Mouse (Mus musculus) neural tube, embryonic 12.5 days (tissue): Measurements from ENCODE around the gene Nipsnap3a. TPM values are rescaled to one million over a fixed set of nuclear protein-coding genes. Genes with fewer than 3 reads are reported as not detected.

Experiments used
- ATAC-seq: fragments of 200-750 bp; cut with Nextera tagmentation; 2 replicates; pipeline ENCODE4 v1.8.0; 2017; ENCODE audit warnings: low read depth, mild to moderate bottlenecking, moderate TSS enrichment, moderate library complexity; ENCODE audit not compliant: low FRiP score
- H3K27ac ChIP-seq: fragments of 300-500 bp; sonication (generic); 2 replicates; pipeline ENCODE4 v1.5.1; 2016
- H3K27me3 ChIP-seq: fragments of 300-500 bp; sonication (generic); replicated peaks from 2 replicates; pipeline ENCODE4 v1.6.1; 2016; ENCODE audit warnings: mild to moderate bottlenecking
- H3K36me3 ChIP-seq: fragments of 300-500 bp; sonication (generic); 2 replicates; pipeline ENCODE4 v1.6.1; 2016; ENCODE audit warnings: mild to moderate bottlenecking
- H3K4me1 ChIP-seq: fragments of 300-500 bp; sonication (generic); 2 replicates; pipeline ENCODE4 v1.6.1; 2016
- H3K4me2 ChIP-seq: fragments of 300-500 bp; sonication (generic); replicated peaks from 2 replicates; pipeline ENCODE4 v1.6.1; 2016; ENCODE audit warnings: mild to moderate bottlenecking
- H3K4me3 ChIP-seq: fragments of 300-500 bp; sonication (generic); 2 replicates; pipeline ENCODE4 v1.5.1; 2016
- H3K9ac ChIP-seq: fragments of 300-500 bp; sonication (generic); 2 replicates; pipeline ENCODE4 v1.6.1; 2016; ENCODE audit warnings: mild to moderate bottlenecking
- H3K9me3 ChIP-seq: fragments of 300-500 bp; sonication (generic); 2 replicates; pipeline ENCODE4 v1.6.1; 2016; ENCODE audit warnings: mild to moderate bottlenecking
- WGBS: fragments of 180-500 bp; shearing (Covaris S2); methylation state at CpG from one replicate; pipeline ENCODE4 v1.1.7; 2016; 5-methylcytosine and 5-hydroxymethylcytosine counted together
- polyA plus RNA-seq: library from polyadenylated mRNA; unstranded; fragments of >200 nt; fragmentation: Nextera tagmentation; extraction: Ambion mirVana; gene quantifications from 2 replicates; pipeline ENCODE4 v1.2.1, GENCODE M21; 2016

The Nipsnap3a gene
- polyA plus RNA-seq, 1 experiment from 2014 or later: not detected

GRCm38 (mm10) chr4:53015024-53015423, 26.0 kb downstream of the Nipsnap3a start:
- H3K9me3 ChIP-seq: no peaks in the 10 kb centered on the region
- H3K36me3 ChIP-seq: peaks cover 40% of the 10 kb centered on the region
- no peaks in the 10 kb centered on the region for H3K27me3 ChIP-seq
- no peak overlapping the region for H3K4me2 ChIP-seq
- H3K4me3 ChIP-seq: no peak overlapping the region
- 96% methylated on average over 3 of the region's 3 CpGs for WGBS
- H3K4me1 ChIP-seq: peaks cover 5% of the 10 kb centered on the region; the same call in 1 of the 2 replicates
- no peak overlapping the region for H3K9ac ChIP-seq
- no peak overlapping the region for H3K27ac ChIP-seq
- ATAC-seq: no peak

GRCm38 (mm10) chr4:53018392-53018791, 29.3 kb downstream of the Nipsnap3a start:
- no peak overlapping the region for H3K4me2 ChIP-seq
- no peak overlapping the region for H3K9ac ChIP-seq
- no peaks in the 10 kb centered on the region for H3K9me3 ChIP-seq
- no peak for ATAC-seq
- WGBS: 89% methylated on average over 1 of the region's 1 CpGs
- H3K27ac ChIP-seq: no peak overlapping the region
- H3K4me3 ChIP-seq: no peak overlapping the region
- H3K27me3 ChIP-seq: no peaks in the 10 kb centered on the region
- peaks cover 56% of the 10 kb centered on the region for H3K36me3 ChIP-seq
- no peaks in the 10 kb centered on the region for H3K4me1 ChIP-seq

- Histone ChIP-seq H3K4me1 (no peaks in the 10 kb centered on the region), H3K9ac (no peak overlapping the region), H3K27me3 (no peaks in the 10 kb centered on the region), H3K27ac (no peak overlapping the region), H3K4me2 (no peak overlapping the region), H3K36me3 (peaks cover 34% of the 10 kb centered on the region), H3K4me3 (no peak overlapping the region), H3K9me3 (no peaks in the 10 kb centered on the region)
- 96% methylated on average over 14 of the region's 14 CpGs for WGBS
- no peak for ATAC-seq
Observed at GRCm38 (mm10) chr4:53023189-53023925, 34.3 kb downstream of the Nipsnap3a start.

GRCm38 (mm10) chr4:53024397-53024796, 35.3 kb downstream of the Nipsnap3a start:
- Histone ChIP-seq H3K4me1 (no peaks in the 10 kb centered on the region), H3K36me3 (peaks cover 27% of the 10 kb centered on the region), H3K27ac (no peak overlapping the region), H3K9ac (no peak overlapping the region), H3K9me3 (no peaks in the 10 kb centered on the region), H3K4me2 (no peak overlapping the region), H3K27me3 (no peaks in the 10 kb centered on the region), H3K4me3 (no peak overlapping the region)
- 86% methylated on average over 4 of the region's 4 CpGs for WGBS
- no peak for ATAC-seq

GRCm38 (mm10) chr4:53027811-53028210, 38.7 kb downstream of the Nipsnap3a start:
- H3K27ac ChIP-seq: no peak overlapping the region
- no peak overlapping the region for H3K9ac ChIP-seq
- WGBS: 85% methylated on average over 3 of the region's 3 CpGs
- H3K4me1 ChIP-seq: peaks cover 4% of the 10 kb centered on the region; the same call in 1 of the 2 replicates
- H3K9me3 ChIP-seq: no peaks in the 10 kb centered on the region
- H3K36me3 ChIP-seq: peaks cover 11% of the 10 kb centered on the region
- ATAC-seq: no peak
- no peak overlapping the region for H3K4me3 ChIP-seq
- H3K27me3 ChIP-seq: no peaks in the 10 kb centered on the region
- no peak overlapping the region for H3K4me2 ChIP-seq

GRCm38 (mm10) chr4:53030326-53030948, 41.4 kb downstream of the Nipsnap3a start:
- Histone ChIP-seq H3K4me1 (peaks cover 4% of the 10 kb centered on the region; the same call in 1 of the 2 replicates), H3K4me3 (no peak overlapping the region), H3K27ac (no peak overlapping the region), H3K9ac (no peak overlapping the region), H3K36me3 (peaks cover 4% of the 10 kb centered on the region; the same call in 1 of the 2 replicates), H3K27me3 (no peaks in the 10 kb centered on the region), H3K4me2 (no peak overlapping the region), H3K9me3 (no peaks in the 10 kb centered on the region)
- peak; percentile 50; the same call in 1 of the 2 replicates for ATAC-seq
- WGBS: 12% methylated on average over 8 of the region's 8 CpGs

GRCm38 (mm10) chr4:53043819-53044218, 54.7 kb downstream of the Nipsnap3a start:
- no peak overlapping the region for H3K27ac ChIP-seq
- H3K4me2 ChIP-seq: no peak overlapping the region
- H3K9me3 ChIP-seq: no peaks in the 10 kb centered on the region
- peaks cover 14% of the 10 kb centered on the region; the same call in 1 of the 2 replicates for H3K36me3 ChIP-seq
- no peak for ATAC-seq
- WGBS: 92% methylated on average over 8 of the region's 8 CpGs
- H3K9ac ChIP-seq: no peak overlapping the region
- peaks cover 4% of the 10 kb centered on the region; the same call in 1 of the 2 replicates for H3K4me1 ChIP-seq
- H3K4me3 ChIP-seq: no peak overlapping the region
- H3K27me3 ChIP-seq: no peaks in the 10 kb centered on the region

- Histone ChIP-seq H3K4me3 (no peak overlapping the region), H3K27me3 (no peaks in the 10 kb centered on the region), H3K9ac (no peak overlapping the region), H3K4me1 (peaks cover 4% of the 10 kb centered on the region; the same call in 1 of the 2 replicates), H3K9me3 (no peaks in the 10 kb centered on the region), H3K4me2 (no peak overlapping the region), H3K27ac (no peak overlapping the region), H3K36me3 (peaks cover 19% of the 10 kb centered on the region; the same call in 1 of the 2 replicates)
- WGBS: 77% methylated on average over 7 of the region's 7 CpGs
- peak; percentile 38 for ATAC-seq
Observed at GRCm38 (mm10) chr4:53045807-53046206, 56.7 kb downstream of the Nipsnap3a start.

- WGBS: 56% methylated on average over 9 of the region's 9 CpGs
- no peaks in the 10 kb centered on the region for H3K9me3 ChIP-seq
- peaks cover 4% of the 10 kb centered on the region; the same call in 1 of the 2 replicates for H3K4me1 ChIP-seq
- H3K36me3 ChIP-seq: peaks cover 16% of the 10 kb centered on the region; the same call in 1 of the 2 replicates
- H3K9ac ChIP-seq: no peak overlapping the region
- peak; percentile 67 for ATAC-seq
- no peaks in the 10 kb centered on the region for H3K27me3 ChIP-seq
- no peak overlapping the region for H3K4me2 ChIP-seq
- no peak overlapping the region for H3K27ac ChIP-seq
- no peak overlapping the region for H3K4me3 ChIP-seq
Observed at GRCm38 (mm10) chr4:53046238-53047022, 57.4 kb downstream of the Nipsnap3a start.

Other genes with a start within 250 kb of the Nipsnap3a start
- not detected in 2 replicates for gene Olfr275, start 174.7 kb upstream of the Nipsnap3a start, polyA plus RNA-seq
- not detected in 2 replicates for gene Olfr273, start 130.0 kb upstream of the Nipsnap3a start, polyA plus RNA-seq
- not detected in 2 replicates for gene Olfr272, start 70.1 kb upstream of the Nipsnap3a start, polyA plus RNA-seq
- gene Olfr270, start 24.7 kb upstream of the Nipsnap3a start, polyA plus RNA-seq: not detected in 2 replicates
- 137 and 138 TPM in 2 replicates for gene Nipsnap3b, start 22.6 kb downstream of the Nipsnap3a start, polyA plus RNA-seq
- gene Abca1, start 170.6 kb downstream of the Nipsnap3a start, polyA plus RNA-seq: 8.5 and 9.3 TPM in 2 replicates